Mouse (Mus musculus) ES-CJ7 (cell line): ENCODE measurements around the gene Cables2.
"Not testable (repeated sequence)": the region's sequence is repeated elsewhere in the genome, so short reads cannot be mapped to it uniquely, and the experiment has no call there.

ENCODE experiments used
- DNase-seq: peaks from one replicate; pipeline ENCODE4 v3.0.0; 2011; ENCODE audit warnings: low read depth, low spot score

The Cables2 gene

GRCm38 (mm10) chr2:180279321-180279720, 6.0 kb upstream of the Cables2 start:
- DNase-seq: no peak

DNA sequence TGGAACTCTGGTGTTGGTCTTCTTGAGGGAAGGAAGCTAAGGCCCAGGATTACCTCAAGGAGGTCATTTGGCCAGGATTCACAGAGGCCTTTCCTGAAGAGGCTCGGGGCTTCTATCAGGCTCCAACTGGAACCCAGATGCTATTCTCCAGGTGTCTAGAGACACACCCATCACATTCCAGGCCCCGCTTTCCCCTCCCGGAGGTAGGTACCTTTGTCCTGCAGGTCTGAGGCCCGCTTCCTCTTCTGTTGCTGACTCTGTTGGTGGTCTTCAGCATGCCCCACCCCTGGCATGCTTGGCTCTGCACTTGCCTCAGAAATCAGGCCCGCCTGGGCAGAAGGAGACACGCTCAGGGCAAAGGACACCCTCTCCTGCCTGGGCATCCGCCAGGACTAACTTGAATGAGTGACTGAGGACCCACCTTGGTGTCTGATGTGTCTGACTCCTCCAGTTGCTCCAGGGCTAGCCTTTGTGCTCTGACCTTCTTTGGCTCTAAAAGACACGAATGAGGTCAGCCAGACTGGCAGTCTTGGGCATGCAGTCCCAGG, 4.6 kb upstream of the Cables2 start:
- DNase-seq: peak; percentile 70

GRCm38 (mm10) chr2:180276851-180277259, 3.6 kb upstream of the Cables2 start:
- no peak for DNase-seq

DNA sequence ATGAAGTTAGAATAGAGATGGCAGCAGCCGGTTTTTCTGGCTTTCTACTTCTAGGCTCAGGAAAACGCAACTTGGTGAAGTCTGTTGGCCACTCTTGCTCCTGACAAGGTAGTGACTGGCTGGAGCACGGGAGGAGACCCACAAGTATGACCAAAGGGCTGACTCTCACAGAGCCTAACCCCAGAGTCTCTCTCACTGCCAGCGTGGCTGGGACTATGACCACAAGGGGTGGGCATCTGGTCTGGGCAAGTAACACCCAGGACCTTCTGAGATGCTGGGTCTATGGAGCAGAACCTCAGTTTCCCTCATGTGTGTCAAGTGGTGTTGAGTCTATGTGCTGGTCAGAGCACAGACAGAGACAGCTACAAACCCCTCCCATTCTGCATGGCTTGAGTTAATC, 3.1 kb upstream of the Cables2 start:
- no peak for DNase-seq

DNA sequence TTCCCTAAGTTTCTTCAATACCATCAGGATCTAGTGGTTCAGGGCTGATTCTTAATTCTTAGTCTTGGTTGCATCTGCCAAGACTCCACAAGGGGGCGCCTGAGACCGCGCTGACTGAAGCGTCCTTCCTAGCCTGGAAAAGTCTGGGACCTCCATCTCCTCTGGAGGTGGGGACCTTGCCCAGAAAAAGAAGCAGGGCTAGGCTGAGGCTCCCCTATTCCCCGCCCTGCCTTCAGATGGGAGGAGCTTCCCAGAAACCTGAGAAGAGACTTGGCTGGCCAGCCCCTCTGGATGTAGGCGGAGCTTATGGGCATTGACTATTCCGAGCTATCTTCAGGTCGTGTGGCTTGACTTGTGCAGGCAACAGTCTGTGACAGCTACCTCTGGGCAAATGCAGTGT, 2.5 kb upstream of the Cables2 start:
- DNase-seq: peak; percentile 96

DNA sequence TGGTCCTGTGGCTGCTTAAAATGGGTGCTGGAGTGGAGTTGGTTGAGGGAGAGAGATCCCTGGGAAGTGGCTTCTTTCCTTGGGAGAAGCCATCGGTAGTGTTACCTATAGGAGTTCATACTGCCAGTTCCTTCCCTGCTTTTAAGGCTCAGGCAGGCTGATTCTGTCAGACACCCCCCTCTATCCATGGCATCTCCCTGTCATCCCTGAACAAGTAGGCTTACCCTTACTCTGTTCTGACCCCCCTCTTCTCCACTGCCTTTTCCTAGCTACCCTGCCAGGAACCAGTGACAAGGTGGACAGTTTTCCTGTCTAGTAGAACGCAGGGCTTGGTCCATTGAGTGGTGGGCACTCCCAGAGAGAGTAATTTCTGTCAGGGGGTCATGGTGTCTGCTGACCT, 1.2 kb upstream of the Cables2 start:
- no peak for DNase-seq

DNA sequence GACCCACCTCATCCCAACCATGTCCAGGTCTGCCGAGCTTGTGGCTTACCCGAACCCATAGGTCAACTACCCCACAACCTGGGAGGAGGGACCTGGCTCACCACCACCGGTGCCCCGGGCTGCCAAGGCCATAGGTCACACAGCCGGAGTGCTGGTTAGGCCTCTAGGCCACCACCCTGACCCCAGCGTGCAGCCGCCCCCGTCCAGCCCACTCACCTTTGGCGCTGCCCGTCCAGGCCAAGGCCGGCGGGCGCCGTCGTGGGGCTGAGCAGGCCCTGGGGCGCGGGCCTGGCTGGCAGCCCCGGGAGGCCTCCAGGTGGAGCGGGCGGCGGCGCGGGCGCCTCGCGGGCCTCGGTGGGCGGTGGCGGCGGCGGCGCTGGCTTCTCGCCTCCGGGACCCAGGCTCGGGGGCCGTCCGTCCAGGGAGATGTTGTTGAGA, 393 bp downstream of the Cables2 start:
- DNase-seq: no peak

DNA sequence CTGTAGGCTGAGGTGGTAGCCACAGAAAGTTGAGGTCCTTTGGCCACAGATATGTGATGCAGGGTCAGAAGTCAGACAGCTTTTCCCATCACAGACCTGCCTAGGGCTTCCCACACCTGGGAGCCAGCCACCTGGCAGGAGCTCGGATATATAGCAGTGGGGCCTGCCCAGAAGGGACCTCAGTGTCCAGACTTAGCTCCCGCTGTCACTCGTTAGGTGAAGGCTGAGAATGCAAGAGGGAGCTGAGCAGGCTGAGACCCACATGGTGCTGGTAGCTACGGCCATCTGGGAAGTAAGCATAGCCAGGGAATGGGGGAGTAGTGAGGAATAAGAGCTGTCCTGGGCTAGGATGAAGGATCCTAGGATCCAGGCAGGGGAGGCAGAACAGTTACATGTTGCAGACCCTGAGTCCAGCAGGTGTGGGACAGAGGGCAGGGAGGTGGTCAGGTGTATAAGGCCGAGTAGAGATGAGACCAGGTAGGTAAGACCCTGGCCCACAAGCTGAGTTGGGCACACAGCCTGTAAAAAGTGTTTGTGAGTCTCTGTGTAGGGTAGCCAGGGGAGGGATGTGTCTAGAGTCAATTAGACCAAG, 1.4 kb downstream of the Cables2 start:
- no peak for DNase-seq

GRCm38 (mm10) chr2:180270537-180271255, 2.6 kb downstream of the Cables2 start:
- no peak for DNase-seq

- no peak for DNase-seq
These were observed 4.0 kb downstream of the Cables2 start for GRCm38 (mm10) chr2:180269329-180269728.

GRCm38 (mm10) chr2:180267955-180268354, 5.3 kb downstream of the Cables2 start:
- DNase-seq: no peak

- no peak for DNase-seq
These were observed 10.4 kb downstream of the Cables2 start for GRCm38 (mm10) chr2:180262891-180263290.

- DNase-seq: no peak
These were observed 10.9 kb downstream of the Cables2 start for GRCm38 (mm10) chr2:180262441-180262840.

GRCm38 (mm10) chr2:180261901-180262300, 11.4 kb downstream of the Cables2 start:
- no peak for DNase-seq

- DNase-seq: no peak
These were observed 12.5 kb downstream of the Cables2 start for GRCm38 (mm10) chr2:180260610-180261480.

DNA sequence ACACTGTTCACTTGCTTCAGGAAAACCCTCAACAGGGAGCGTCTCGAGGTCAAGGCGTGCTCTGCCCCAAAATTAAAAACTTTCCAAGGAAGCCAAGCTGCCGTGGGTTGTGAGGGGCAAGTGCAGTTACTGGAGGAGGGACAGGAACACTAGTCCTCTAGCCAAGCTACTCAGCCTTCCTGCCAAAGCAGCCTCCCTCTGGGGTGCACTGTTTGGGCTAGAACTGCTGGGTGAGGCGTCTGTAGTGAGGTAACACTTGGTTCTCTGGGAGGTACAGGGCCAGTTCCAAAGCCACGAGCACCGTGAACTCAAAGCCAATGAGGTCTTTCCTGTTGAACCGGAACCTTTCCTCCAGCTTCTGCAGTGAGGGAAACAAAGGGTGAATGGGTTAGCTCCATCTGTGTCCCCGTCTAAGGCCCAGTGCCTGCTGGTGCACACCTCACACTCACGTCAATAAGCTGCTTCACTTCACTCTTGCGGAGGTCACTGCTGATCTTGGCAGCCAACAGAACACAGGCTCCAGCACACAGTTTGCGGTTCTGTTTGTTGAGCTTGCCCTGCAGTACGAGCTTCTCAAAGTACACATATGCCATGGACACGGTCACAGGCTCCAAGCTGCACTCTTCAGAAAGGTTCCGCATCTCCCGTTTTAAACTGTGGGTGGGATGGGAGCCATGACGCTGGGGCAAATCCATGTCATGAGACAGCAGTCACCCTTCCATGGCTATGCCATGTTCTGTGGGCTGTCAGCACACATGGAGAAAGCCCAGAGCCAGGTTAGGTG, 13.3 kb downstream of the Cables2 start:
- not testable (repeated sequence) for DNase-seq

GRCm38 (mm10) chr2:180258951-180259484, 14.3 kb downstream of the Cables2 start:
- not testable (repeated sequence) for DNase-seq

GRCm38 (mm10) chr2:180257963-180258865, 15.1 kb downstream of the Cables2 start:
- DNase-seq: no peak

- peak; percentile 100 for DNase-seq
These were observed 16.2 kb downstream of the Cables2 start, which contains the start of gene Rps21 for GRCm38 (mm10) chr2:180257001-180257521. Gene Rps21 (plus strand): TSS chr2:180257377.
